Mouse (Mus musculus): ENCODE data around the gene Ip6k3. TPM values are rescaled to one million over a fixed set of nuclear protein-coding genes. Genes with fewer than 3 reads are reported as not detected.

Ip6k3 gene
- total RNA-seq, 1 experiment from 2014 or later: 1.6 TPM

DNA sequence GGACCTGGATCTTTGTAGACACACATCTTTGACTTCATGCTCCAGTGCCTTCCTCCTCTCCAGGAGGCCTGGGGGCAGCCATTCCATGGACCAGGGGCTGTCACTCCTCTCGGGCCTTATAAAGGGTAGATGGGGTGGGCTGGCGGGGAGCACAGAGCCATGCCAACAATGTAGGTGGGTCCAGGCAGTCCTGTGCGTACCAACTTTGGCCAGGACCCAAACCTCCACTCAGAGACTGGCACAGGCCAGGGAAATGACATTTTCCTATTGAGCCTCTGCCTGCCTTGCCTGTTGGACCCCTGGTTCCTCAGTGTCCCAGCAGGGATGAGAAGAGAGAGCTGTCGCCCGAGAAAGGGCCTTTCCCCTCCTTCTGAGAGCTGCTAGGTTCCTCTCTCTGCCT lies 14.8 kb upstream of the Ip6k3 start:
- no peak for DNase-seq

DNA sequence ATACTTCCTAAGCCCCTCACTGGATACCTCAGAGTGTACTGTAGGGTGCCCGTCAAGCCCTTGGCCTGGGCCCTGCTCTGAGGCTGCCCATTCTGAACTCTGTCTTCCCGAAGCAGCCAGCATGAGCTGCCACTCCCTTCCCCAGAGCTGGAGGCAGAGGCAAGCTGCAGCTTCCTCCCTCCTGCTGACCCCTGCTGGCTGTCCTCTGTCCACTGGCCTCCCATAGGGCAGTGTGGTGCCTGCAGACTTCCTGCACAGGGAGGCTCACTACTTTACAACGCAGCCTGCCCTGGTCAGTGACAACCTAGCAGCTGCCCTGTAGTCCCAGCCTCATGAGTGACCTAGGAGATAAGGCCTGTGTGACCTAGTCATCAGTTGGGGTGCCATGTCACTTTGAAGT lies 14.1 kb upstream of the Ip6k3 start:
- no peak for DNase-seq

DNA sequence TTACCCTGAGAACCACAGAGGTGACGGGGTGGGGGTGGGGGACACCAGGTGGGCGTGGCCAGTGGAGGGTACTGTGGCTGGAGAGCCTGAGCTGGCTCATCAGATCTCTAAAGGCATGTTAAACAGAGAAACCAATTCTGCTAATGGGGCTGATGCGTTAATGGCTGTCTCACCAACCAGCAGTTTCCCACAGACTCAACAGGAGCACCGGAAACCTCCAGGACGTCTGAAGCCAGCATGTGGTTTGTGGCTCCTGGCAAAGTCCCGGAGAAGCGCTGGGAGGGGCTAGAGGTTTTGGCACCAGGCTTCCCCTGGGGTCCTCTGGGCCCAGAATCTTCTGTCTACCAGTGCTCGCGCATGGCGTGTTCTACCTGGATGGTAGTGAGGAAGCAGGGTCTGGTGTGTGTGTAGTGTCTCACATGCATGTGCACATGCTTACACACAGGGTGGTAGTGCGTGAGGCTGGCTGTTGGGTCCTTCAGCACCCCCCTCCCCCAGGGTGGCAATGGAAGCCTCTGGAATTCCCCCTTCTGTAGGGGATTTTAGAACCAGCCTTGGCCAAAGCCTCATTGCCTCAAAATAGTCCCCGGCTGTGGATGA lies 12.2 kb upstream of the Ip6k3 start:
- no peak for DNase-seq

DNA sequence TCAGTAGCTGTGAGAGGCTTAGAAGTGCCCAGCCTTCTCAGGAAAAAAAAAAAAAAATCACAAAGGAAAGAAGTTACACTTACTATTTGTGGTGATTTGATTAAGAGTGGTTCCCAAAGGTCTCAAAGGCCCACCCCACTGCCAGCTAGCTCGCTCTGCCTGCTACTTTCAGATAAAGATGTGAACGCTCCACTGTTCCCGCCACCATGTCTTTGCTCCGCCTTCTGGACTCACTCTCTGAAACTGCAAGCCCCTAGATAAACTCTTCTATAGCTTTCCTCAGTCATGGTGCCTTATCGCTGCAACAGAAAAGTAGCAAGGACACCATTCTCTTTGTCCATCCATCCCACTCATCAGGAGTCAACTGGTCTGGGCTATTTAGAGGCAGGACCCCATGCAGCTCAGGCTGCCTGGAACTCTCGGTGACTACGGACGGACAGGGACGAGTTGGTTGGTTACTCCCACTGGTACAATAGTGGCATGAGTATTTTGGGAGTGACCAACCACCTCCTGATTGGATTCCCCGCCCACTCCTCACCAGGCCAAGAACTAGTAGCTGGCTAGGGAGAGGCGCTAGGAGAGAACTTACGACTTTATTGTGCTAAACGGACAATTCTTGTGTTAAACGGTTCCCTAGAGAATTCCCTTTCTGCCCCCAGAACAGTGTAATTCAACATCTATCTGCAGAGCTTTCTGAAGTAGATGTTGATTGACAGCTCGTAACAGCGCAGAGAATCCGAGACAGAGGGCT lies 11.0 kb upstream of the Ip6k3 start:
- no peak for DNase-seq

DNA sequence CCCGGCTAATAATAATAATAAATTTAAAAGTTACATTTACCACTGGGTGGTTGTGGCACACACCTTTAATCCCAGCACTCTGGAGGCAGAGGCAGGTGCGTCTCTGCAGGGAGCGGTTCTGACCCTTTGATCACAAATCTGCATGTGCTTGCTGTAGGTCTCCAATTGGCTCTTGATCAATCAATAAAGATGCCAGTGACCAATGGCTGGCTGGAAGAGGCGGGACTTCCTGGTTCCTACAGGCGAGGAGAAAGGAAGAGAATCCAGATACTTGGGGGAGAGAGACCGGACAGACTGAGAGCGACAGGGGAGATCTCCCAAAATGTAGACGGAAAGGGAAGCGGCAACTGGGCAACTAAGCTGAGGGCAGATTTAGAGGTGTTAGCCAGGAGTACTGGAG lies 10.4 kb upstream of the Ip6k3 start:
- no peak for DNase-seq

DNA sequence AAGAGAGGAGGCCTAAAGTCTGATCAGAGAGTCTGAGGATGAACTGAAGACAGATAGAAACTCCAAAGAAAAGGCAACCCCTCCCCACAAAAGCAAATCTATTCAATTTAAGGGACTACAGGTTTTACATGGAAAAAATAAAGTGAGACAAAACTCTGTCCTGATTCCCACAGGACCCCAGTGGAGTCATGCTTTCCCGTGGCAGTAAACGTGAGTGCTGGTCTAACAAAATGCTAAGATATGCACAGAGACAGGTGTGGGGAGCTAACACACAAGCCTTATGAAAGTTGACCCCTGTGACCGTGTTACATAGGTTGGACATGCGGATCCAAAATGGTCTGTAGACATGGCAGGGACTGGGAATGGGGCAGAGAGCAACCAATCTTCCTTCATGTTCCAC lies 9.2 kb upstream of the Ip6k3 start:
- DNase-seq: no peak

DNA sequence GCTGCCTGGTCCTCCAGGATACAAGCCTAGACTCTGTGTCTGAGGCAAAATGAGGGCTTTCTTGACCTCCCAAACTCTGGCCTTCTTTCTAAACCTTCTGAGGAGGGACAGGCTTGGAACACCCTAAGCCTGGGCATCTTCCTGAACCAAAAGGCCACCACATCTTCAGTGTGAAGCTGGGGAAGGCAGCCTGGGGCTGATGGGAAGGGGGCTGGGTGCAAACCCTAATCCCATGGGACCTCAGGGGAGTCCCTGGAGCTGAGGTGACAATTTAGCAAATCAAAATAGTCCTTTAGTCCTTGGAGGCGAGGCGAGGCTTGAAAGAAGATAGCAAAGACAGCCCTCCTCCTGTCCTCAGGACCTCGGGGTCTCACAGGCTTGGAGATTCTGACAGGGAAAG lies 8.7 kb upstream of the Ip6k3 start:
- no peak for DNase-seq

DNA sequence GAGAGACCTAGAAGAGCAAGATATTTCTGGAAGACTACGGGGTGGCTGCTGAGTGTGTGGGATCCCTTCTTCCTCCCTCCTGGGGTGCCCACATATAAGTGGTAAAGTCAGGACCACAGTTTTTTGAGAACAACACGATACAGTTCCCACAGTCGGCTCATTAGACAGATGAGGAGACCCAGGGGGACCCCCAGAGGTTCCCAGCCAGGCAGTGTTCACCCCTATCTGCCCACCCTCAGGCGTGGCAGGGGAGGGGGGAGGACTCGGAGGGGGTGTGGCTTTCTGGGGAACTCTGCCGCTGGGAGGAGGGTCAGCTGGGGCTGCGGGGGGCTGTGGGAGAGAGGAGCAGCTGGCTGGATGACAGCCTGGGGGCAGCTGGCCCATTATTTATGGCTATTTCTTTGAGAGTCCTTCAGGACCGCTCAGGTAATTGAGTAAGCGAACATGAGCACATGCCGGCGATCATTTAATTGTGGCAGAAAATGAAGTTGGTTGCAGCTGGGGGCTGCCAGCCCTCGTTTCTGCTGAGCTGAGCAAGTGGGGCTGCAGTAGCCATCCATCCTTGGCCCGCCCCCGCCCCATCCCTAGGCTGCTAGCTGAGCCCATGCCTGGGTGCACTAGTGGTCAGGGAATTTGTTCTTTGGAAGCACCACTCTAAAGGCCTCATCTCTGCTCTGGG lies 7.7 kb upstream of the Ip6k3 start:
- no peak for DNase-seq

DNA sequence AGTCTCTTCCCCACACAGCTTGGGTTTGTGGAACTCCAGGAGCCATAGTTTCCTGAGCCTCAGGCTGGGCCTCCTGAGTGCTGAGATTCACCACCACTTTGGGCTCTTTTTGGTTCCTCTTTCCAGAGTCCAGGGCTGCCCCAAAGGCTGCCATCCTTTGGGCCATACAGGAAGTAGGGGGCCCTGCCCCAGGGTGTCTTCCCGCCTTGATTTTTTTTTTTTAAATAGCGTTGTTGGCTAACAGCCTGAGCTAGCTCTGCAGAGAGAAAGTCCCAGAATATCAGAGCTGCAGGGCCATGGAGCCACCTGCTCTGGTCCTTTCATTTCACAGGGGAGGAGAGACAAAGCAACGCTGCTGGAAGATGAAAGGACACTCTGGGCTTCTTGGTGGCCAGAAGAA lies 6.1 kb upstream of the Ip6k3 start:
- DNase-seq: no peak

DNA sequence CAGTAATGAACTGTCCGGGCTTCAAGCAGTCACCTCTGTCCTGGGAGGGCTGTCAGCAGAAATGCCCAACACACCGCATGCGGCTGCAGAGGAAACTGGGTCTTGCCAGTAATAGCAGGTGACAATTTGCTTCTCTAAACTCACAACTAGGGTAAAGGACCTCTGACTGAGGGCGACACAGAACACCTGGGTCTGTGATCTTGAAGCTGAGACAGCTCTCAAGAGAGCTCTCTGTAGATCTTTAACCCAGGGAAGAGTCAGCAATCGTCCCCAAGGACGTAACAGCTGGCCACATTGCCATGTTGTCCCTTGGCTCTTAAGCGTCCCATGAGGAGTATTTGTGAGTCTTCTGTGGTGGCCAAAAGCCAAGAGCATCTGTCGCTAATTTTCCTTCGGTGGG lies 4.9 kb upstream of the Ip6k3 start:
- no peak for DNase-seq

DNA sequence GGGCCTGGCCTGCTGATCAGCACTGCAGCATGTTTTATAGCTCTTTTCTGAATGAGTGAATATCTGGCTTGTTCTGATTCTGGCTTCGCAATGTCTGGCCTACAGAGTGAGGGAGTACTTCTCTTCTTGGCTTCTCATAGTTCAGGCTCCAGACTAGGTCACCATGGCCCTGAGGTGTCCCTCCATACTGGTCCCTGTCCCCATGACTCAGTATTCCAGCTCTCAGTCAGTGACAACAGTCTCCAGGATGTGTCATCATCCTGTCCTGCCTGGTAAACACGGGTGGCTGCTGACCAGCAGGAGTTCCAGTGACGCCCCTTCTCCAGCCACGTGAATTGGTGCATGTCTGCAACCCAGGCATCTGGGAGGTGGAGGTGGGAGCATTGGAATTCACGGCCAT lies 3.5 kb upstream of the Ip6k3 start:
- peak; percentile 38 for DNase-seq

DNA sequence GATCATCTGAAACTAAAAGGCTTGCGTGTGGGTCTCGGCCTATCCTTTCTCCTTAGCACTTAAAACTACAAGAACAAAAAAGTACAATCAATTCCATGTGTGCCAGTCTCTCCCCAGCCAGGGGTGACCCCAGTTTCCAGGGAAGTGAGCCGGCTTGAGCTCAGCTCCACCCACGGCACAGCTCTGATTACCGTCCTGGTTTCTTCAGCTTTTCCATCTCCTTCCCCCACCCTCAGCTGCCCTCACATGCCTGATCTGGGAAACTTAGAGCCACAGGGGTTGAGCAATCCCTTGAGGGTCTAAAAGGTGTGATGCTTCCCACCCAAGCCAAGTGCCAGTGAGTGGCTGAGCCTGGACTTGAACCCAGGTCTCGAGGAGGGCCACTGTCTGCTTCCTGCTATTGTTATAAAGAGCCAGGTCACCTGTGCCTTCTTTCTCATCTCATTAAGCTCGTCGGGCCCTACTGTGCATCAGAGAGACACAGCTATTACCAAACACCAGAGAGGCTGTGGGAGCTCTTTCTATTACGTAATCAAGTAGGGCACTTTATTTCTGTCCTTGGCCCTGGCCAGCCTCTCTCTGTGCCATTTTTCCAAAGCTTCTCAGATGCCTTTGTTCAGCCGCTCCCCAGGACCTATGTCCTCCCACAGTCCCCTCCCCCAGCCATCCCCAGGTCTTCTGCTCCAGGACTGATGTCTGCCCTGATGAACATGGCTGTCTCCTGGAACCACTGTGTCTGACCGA lies 2.5 kb upstream of the Ip6k3 start:
- no peak for DNase-seq

DNA sequence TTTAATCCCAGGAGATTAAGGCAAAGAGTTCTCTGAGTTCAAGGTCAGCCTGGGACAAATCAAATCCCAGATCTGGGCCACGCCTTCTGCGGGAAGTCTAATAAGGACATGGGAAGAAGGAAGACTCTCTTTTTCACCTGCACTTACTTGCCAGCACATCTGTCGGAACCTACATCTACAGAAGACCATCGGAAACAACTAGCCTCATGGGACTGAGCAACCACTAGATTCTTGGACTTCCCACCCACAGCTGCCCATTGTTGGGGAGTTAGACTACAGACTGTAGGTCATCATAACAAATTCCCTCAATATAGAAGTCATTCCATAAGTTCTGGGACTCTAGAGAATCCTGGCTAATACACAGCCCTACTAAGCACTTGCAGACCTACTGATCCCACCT lies 974 bp upstream of the Ip6k3 start:
- no peak for DNase-seq

DNA sequence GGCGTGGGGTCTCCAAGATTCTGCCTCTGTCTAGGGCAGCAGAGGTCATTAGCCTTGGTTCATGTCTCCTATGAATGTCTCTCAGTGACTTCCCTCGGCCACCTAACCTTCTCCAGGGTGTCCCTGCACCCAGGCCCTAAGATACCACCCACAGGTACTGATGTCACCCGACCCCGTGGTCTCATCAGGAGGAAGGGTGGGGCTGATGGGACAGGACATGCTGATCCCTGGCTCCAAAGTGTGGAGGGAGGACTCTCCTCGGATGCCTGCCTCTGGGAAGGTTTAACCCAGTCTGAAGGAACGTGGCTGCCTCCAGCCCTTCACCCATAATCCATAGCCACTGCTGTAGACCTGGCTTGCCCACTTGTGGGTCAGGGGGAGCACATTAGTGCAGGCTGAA lies 694 bp downstream of the Ip6k3 start:
- no peak for DNase-seq

DNA sequence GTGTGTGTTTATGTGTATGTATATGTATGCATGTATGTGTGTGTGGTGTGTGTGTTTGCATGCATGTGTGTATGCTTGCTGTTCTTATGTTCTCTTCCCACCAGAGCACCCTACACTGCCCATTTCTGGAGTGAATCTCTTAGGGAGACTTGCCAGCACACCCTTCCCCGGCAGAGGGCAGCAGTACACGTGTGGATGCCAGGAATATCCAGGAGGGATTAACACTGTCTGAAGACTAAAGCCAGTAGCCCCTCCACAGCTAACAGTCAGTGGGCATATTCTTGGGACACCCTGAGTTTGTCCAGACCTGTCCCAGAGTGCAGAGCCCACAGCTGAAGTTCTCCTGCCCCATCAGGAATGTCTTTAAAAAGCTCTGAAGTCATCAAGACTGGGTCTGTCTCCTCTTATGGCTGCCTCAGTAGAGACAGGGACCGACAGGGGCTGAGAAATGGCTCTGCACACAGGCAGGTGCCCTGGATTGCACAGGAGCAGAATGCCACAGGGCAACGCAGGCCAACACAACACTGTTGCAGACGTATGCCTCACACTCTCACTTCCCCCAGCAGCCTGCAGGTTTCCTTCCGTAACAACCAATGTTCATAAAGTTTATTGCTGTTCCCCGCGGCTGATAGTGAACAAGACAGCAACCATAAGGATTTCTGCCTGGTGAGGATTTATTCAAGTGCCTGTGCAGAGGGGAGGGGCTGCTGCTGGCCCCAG lies 2.4 kb downstream of the Ip6k3 start:
- peak; percentile 60 for DNase-seq

DNA sequence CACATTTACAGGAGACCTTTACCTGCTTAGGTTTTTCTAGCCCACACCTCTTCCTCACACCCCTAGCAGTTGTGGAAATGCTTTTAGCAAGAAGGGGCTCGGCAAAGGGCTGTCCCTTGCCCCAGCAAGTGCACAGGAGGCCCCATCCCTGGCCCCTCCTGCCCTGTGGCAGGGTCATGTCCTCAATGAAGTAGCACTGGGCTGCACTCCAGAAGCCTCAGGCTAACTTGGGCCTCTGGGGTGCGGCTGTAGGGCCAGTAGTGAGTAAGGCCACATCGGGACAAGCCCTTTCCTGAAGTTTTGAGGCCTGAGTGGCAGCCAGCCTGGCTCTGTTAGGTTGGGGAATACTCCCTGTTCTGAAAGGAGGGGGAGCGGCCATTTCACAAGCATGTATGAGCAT lies 6.7 kb downstream of the Ip6k3 start:
- DNase-seq: peak; percentile 35

DNA sequence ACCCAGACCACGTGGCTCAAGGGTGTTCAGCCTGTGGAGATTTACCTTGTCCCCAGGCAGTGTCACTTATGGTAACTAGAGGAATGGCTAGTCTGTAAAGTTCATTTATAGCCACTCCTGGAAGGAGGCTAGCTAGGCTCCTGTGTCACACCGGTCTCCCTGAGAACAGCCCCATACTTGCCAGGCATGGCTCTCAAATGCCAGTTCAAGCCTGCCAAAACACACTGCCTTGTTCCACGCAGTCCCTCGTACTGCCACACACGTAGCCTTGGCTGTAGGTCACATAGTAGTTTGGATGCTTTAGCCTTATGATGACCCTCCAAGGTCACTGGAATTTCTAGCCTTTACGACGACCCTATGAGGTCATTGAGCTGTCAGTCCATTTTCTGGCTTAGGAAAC lies 8.4 kb downstream of the Ip6k3 start:
- no peak for DNase-seq

DNA sequence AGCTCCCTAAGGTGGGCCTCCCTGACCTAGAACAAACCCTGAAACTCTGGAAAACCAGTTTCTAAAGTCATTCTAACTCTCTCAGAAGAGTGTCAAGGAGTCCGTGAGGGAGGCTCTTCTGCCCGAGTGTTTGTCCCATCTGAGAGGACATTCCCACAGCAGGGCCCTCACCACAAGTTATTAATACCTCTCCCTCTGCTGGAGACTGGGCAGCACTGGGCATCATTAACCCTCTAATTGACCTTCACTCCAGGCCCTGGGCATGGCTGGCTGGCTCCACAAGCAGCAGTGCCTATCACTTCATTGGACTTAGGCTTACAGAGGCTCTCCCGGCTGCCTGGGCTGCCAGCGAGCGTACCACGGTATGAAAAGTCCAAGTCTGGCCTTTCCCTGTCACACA lies 9.2 kb downstream of the Ip6k3 start:
- DNase-seq: no peak

DNA sequence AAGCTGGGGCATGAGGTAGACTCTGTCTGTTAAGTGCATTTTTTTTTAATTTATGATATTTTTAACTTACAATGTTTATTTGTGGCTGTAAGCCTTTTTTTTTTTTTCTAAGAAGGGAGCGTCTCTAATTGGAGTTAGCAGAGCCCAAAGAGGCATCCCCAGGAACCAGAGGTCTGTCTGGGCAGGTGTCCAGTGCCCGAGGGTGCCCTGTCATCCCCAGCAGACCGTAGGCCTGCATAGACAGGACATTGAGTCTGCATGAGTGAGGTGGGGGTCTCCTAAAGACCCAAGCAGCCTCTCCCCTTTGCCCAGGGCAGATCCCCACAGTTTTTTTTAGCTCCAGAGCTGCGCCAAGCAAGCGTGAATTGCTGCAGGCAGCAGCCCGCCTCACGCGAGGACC lies 11.8 kb downstream of the Ip6k3 start:
- no peak for DNase-seq

DNA sequence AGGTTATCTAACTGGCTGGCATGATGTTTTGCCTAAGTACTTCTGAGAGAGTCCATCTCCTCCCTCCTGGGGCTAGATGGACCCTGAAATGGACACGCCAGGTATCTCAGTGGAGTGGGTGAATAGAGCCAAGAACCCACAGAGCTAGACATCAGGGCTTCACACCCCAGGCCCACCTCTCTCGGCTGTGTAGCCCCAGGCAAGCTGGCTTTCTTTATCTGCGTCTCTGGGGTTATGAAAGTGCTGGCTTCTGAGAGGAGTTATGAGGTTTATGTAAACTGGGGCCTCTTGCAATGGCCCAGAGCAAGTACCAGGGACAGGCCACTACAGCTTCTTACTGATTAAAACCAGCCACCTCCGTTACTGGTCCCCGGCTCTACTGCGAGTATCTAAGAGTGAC lies 12.7 kb downstream of the Ip6k3 start:
- DNase-seq: no peak

DNA sequence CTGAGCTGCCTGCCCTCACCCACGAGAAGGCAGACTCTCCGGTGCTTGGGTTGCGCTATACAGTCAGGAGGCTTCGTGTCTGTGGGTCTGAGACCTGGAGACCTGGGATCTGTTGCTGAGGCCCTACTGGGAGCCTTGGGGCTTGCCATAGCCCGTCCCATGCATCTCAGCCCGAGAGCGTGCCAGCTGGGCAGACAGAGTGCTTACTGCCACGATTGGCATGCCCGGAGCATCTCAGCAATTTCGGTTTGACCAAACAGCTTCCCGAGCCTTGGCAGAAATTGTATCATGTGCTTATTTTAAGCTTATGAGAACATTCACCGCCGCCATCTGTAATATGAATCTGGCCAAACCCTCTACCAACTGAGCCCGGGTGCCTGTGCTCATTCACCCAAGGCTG lies 13.3 kb downstream of the Ip6k3 start:
- no peak for DNase-seq

DNA sequence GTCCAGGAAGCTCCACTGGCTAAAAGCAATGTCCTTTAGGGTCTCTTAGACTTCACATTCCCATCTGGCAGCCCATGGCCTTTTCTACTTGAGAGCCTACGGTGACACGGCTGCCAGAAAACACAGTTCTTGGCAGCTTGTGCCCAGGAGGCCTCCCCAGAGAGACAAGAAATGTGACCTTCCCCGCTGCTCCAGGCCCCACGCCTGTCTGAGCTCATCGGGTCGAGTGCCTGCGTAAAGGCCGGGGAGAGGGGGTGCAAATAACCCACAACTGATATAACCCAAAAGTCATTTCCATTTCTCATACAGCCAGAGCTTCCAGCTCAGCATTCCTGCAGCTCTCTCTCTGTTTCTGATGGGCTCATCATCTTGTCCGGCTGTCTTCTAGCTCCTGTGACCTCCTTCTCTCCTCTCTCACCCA lies 13.8 kb downstream of the Ip6k3 start:
- peak; percentile 70 for DNase-seq
